Mouse (Mus musculus) cortical plate, adult 2 months (tissue): ENCODE data around the gene Ovol3.

Experiments used
- CTCF ChIP-seq: fragments of 200-500 bp; IDR thresholded peaks from 2 replicates; pipeline ENCODE4 v1.5.1; 2011; ENCODE audit warnings: mild to moderate bottlenecking, control low read depth, low read length; ENCODE audit not compliant: insufficient read depth; ENCODE audit errors: extremely low read depth
- POLR2A ChIP-seq: fragments of 200-500 bp; IDR thresholded peaks from 2 replicates; pipeline ENCODE4 v1.6.1; 2011; ENCODE audit warnings: mild to moderate bottlenecking, low read length, control low read depth; ENCODE audit not compliant: insufficient read depth; ENCODE audit errors: extremely low read depth

- TF ChIP-seq POLR2A (no peak), CTCF (no peak)
Observed at GRCm38 (mm10) chr7:30215875-30216274, 19.6 kb downstream of the Ovol3 start.
